Mouse (Mus musculus) urinary bladder, postnatal 4 days (tissue): Measurements from ENCODE around the gene Mybphl.
A peak's percentile ranks its signal among the peaks of the same experiment; 100 is the strongest.

Source experiments
- DNase-seq, 2 experiments: peaks; one replicate each; pipeline ENCODE4 v3.0.0; 2021 to 2022; ENCODE audit warnings: low spot score in 2 of 2

Gene Mybphl

DNA sequence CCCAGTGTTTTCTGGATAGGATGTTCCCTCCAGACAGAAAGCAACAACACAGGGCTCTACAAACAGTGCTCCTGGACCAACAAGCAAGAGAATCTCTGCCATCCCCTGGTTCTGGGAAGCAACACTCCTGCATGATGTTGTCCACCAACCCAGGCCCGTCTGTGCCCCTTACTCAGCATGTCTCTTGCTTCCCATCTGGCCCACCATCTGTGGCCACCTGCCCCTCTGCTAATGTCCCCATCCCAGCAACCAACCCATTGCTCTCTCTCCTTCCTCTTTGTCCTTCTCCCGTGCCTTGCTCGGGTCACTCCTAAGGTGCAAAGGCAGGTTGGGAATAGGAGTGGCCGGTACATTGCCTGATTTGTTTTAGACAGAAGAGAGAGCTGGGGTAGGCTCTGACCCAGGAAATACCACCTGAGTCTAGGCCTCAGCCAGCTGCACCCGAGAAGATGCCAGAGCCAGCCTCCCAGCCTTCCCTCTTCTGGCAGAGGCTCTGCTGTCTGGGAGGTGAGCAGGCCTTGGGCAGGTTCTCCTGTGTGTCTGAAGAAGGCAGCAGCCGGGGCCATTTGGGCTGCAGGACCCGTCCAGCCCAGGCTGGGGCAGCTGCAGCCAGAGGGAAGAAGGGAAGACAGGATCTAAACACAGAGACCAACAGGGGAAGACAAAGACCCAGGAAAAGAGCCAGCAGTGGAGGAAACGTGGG is 45.1 kb downstream of the Mybphl start:
- DNase-seq = no peak

DNA sequence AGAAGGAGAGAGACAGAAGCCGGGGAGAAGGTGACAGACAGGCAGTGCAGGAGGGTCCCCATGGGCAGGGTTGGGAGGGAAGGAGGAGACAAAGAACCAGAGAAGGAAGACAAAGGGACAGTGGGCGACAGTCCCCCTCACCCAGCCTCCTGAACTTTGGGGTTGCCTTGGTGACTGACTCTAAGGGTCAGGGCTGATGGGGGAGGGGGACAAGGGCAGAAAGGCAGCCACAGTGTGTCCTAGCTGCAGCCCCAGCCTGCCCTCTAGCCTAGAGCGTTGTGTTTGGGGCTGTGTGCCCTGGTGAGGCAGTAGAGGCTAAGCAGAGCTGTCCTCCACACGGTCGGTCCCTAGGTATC is 45.6 kb downstream of the Mybphl start:
- no peak for DNase-seq

DNA sequence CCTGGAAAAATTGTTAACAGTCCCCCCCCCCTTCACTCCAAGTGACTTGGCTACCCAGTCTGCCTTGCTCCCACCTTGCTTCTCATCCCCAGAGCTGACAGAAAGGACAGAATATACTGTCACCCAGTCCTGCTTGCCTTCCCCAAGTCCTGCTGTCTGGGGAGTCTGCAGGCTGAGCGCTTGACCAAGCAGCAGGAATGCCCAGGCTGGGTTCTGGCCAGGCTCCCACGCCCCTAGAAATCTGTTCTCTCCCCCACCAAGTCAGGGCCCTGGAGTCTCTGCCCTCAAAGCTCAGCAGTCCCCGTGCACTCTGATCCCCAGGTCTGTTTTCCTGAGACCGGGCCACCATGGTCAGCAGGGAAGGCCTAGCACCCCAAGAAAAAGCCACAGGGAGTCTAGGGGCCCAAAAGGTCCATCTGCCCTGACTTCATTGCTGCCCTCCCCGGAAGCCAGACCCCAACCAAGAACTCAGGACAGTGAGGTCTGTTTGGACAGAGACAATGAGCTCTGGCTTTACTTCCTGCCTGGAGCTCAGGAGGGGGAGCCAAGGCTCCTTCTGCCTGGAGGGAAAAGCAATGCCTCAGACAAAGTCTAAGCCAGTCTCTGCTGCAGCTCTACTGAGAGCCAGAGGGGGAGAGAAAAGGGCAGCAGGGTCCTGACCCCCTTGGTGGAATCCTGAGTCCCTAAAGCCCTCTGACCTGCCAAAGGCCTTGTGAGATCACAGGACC is 46.5 kb downstream of the Mybphl start:
- DNase-seq = no peak

DNA sequence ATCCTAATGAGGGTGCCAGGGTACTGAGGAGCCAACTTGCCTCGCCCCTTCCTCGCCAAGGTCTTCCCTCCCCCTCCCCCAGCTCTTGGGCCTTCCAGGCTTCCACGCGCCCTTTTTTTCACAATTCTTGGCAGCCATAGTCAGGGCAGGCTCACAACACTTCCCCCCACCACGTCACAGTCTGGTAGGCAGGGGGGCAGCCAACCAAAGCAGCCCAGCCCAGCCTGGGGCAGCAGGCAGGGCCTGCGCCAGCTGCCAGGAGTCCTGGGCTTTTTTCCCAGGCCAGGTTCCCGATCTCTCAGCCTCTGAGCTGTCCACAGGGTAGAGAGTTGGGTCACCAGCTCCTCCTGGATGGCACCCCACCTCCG is 47.0 kb downstream of the Mybphl start:
- no peak for DNase-seq

DNA sequence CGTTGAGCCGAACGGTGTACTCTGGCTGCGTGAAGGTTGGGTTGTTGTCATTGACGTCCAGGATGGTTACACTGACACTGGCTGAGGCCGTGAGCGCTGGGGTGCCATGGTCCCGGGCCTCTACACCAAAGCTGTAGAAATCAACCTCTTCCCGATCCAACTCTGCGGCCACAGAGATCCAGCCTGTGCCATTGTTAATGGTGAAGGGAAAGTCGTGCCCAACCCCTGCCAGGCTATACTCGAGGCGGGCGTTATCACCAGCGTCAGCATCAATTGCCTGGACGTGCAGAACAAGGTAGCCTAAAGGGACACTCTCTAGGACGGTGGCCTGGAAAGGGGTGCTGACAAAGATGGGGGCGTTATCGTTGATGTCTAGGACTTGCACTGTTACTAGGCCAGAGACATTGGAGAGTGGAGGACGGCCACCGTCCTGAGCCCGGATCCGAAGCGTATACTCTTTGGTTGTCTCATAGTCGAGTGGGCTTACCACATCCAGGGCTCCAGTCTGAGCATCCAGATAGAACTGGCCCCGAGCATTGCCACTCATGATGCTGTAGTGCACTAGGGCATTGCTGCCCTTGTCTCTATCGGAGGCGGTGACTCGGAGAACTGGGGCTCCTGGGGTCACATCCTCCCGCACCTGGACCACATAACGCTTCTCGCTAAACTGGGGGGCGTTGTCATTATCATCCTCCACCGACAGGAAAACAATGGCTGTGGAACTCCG is 49.1 kb downstream of the Mybphl start:
- no peak for DNase-seq

DNA sequence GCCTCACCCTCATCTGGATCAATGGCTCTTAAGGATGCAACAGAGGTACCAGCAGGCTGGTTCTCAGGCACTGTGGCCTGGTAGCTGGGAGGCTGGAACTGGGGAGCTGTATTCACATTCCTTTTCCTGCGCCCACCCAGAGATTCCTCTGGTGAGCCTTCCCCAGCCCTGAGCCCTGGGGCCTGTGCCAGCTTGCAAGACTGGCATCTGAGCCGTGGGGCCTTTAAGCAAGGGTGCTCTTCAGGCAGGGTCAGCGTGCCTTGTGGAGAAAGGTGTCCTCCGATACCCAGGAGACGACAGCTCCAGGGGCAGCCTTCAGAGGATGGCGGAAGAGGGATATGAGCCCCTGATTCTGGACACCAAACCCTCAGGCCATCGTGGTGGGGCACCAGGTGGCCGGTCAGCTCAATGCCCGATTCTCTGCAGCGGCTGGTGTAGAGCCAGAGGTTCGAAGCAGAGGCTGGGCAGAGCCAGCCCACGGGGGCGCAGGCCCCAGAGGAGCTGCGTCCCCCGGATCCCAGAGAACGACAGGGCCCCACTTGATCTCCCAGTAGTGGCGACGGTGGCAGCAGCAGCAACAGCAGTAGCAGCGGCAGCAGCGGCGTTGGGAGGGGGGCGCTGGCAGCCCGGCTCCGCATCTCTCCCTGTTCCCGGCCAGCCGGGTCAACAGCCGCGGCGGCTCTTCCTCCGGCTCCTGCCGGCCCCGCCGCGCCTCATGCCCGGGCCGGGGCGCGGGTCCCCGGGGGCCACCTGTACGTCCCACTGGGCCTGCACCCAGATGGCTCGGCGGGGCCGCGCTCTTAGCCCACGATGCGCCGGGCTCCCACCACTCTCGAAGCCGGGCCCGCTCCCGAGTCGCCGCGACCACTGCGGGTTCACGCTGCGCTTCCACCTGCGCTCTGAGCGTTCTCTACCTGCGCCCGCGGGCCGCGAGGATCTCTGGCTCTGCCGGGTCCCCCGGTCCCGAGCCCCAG is 50.4 kb downstream of the Mybphl start, which contains the start of gene Celsr2:
Gene Celsr2, minus strand, starts transcription at position 696 of the 974 bp plus-strand sequence.
- DNase-seq = no peak

DNA sequence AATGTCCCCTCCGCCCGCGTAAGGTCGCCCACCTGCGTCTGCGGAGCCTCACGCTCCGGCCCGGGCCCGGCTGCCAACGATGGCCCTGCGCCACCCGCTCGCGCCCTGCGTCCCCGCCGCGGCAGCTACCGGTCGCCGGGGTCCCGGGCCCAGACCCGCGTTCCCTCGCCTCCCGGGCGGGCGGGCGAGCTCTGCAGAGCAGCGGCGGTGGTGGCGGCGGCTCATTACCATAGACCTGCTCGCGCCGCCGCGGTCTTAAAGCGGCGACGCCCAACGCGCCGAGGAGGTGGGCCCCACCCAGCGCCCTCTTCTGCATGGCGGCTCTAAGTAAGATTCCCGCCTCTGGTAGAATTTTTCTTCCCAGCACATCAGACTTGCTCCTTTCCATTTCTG is 51.1 kb downstream of the Mybphl start:
- DNase-seq = peak in 1 of 2 experiments; percentile 50

DNA sequence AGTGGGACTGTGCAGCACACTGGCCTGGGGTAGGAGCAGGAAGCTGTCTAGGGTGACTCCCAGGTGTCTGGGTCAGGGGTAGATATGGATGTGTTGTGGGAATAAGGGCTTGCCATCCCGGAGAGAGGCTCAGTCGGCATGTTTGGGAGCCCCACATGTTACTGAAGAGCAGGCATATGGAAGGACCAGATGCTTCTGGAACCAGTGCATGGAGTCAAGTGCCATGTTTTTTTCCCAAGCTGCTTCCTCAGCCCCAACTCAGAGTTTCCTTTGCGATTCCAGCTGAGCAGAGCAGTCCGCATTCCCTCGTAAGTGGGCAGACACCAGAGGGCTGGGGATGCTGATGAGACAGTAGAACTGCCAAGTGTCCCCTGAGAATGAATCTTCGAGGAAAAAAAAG is 58.3 kb downstream of the Mybphl start:
- no peak for DNase-seq

DNA sequence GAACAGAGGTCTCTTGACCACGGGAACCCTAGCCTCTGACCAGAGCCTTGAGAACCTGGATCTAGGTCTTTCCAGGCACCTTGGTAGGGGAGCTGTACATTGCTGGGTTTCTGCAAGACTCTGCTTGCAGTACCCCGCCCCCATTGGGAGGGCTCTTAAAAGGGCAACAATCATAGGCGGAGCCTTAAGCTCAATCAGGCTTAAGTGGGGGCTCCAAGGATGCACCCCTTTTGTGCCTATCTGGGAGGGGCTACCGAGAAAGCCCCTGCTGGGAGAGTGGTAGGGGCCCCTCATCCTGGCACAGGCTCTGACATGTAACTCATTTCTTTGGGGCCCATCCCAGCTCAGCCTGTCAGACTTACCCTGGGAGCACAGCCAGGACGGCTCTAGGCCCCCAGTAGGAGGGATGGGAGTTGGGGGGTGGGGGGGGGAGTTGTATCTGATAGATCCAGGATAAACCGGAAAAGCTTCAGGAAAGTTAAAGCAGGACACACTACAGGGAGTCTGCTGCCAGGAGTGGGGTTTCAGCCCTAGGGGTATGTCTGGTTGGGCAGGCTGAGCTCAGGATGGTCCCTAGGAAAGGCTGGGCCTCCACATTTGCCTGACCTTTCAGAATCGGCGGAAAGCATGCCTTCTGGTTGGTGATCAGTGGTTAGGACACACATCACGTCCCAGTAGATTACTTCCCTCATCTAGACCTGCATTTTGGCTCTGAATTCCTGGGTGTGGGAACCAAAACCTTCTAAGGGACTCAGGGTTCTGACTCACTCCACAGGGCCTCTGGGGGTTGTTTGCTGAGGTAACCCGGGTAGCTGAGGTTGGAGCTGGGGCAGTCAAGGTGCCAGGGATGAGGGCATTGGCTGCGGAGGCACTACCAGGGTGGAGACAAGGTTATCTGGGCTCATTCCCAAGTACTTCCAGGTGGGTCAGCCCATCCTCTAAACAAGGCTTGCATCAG is 59.4 kb downstream of the Mybphl start:
- no peak for DNase-seq

DNA sequence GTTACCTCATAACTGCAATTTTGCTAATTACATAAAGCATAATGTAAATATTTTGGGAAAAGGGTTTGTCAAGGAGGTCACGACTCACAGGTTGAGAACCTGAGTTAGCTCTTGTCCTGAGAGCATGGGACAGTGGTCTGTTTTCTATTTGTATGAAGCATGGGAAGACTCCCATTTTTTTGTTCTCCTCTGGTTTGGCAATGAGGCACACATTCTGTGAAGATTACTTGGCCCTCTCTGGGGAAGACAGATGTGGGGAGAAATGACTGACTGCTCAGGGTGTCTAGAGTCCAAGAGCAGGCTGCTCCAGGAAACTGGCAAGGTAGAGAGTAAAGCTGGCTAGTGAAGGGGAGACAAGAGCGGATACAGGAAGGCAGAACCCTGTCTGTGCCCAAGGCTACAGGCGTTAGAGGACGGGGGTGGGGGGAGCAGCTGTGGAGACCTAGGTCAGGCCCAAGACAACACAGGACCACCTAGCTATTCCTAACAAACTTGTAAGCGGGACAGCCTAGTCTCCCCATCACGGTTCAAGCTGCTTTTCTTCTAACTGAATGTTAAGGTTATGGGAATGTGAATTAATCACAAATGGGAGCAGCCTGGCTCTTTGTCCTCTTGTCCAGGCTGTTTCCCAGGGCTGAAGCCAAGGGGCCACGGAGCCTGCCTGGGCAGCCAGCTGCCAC is 60.4 kb downstream of the Mybphl start:
- DNase-seq = no peak

DNA sequence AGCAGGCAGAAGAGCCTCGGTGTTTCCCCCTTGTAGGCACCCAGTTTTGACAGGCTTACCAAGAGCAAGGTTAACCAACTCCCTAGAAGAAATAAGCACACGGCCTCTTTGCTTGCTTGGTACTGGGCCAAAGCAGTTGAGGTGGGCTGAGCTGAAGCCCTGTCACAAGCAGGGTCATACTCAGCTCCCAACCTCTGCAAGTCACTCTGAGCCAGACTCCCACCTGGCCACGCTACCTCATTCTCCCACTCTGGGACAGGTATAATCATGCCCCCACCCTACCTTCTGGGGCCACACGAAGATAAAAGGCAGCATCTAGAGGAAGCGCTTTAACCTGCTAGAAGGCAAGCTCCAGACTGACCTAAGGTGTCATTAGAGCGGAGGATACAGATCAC is 60.9 kb downstream of the Mybphl start:
- no peak for DNase-seq
